ENCODE assay signal across 11 mouse cellular contexts in the genomic region with DNA sequence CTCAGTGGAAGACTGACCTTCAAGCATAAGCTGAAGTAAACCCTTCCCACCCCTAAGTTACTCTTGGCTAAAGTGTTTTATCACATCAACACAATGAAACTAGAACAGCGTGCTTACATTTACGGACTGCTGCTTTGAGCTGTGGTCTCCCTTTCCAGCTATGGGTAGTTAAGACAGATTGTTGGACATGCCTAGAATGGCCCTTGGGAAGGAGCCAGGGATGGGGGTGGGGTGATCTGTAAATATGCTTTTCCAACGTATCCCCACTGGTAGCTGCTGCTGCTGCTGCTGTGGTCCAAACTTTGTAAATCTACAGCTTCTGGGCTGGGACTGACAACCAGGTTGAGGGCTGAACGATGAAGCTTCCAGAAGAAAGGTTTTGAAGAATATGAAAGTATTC. TPM values are rescaled to one million over a fixed set of nuclear protein-coding genes. Genes with fewer than 3 reads are reported as not detected.
A peak's percentile ranks its signal among the peaks of the same experiment; 100 is the strongest.
DNase-seq lines count a peak whose midpoint lies in the region; ATAC-seq lines count a peak whose summit lies in the region.
"Had no signal": no experiment of that assay in that cellular context is flagged by ENCODE, and none has a peak within 500 bp of the region (broad histone marks: within the 10 kb centered on the region; RNA-seq: fewer than 3 reads in every experiment).

No protein-coding gene starts in this region.

- WGBS in kidney, embryonic 14.5 days, result 48% methylated on average over 4 of the region's 4 CpGs

- peaks cover 5% of the 10 kb centered on the region; the same call in 1 of the 2 replicates for H3K4me1 ChIP-seq in kidney, embryonic 14.5 days (ENCODE audit: control insufficient read depth, insufficient read depth, low read length)

- ATAC-seq in kidney, embryonic 14.5 days (ENCODE audit: low FRiP score, low TSS enrichment), result no peak

- H3K9me3 ChIP-seq in kidney, embryonic 14.5 days (ENCODE audit: control insufficient read depth, low read length), result no peaks in the 10 kb centered on the region

- no peak overlapping the region for H3K4me3 ChIP-seq in kidney, embryonic 14.5 days (ENCODE audit: low read length)

- no peaks in the 10 kb centered on the region for H3K36me3 ChIP-seq in kidney, embryonic 14.5 days (ENCODE audit: control insufficient read depth, insufficient read depth, low read length)

- no peak for DNase-seq in kidney, adult 18-20 months
- peak; percentile 9 for DNase-seq in 3T3-L1 (ENCODE audit: low read depth, low spot score)
- peak; percentile 62 for DNase-seq in Muller cell, postnatal 12 days (ENCODE audit: inconsistent ontology term)
- peak; percentile 56 for DNase-seq in lung, postnatal 10 days
- DNase-seq in B cell, adult 2 months, result no peak
- DNase-seq in adrenal gland, adult 8-10 months, result no peak
- DNase-seq: adrenal gland, postnatal 36 days; cerebellum, adult 11-12 months; midbrain, embryonic 14.5 days; thymus, postnatal 4 days had no signal

- H3K27me3 ChIP-seq in kidney, embryonic 14.5 days (ENCODE audit: control insufficient read depth, insufficient read depth, low read length), result no peaks in the 10 kb centered on the region

- H3K9ac ChIP-seq in kidney, embryonic 14.5 days (ENCODE audit: low read depth, low read length), result no peak overlapping the region

- peak overlapping the region; percentile 48; the same call in 1 of the 2 replicates for H3K27ac ChIP-seq in kidney, embryonic 14.5 days (ENCODE audit: low read depth, low read length)

- H3K4me2 ChIP-seq in kidney, embryonic 14.5 days (replicated peaks; ENCODE audit: low read depth, low read length), result no peak overlapping the region

RNA-seq across cellular contexts. Expression of a gene that starts 40.8 kb away (rescaled TPM):
- 335 and 349 TPM in 2 replicates for polyA plus RNA-seq in kidney, embryonic 14.5 days (2014; fragmentation: Nextera tagmentation; extraction: Ambion mirVana)
- total RNA-seq in adrenal gland, adult 8-10 months (2022), result 1,000 to 10,000 TPM; 1,030 to 1,496 (median 1,206) TPM

Comparison
In these comparisons a context has a peak if more than half of its experiments do, and no peak if none do; other contexts are left out.
1. DNase-seq: peak in 3T3-L1 (single experiment), Muller cell, postnatal 12 days (single experiment) and lung, postnatal 10 days (single experiment); none in kidney, adult 18-20 months (single experiment), B cell, adult 2 months (0 of 2) and adrenal gland, adult 8-10 months (single experiment).